Mouse (Mus musculus): ENCODE measurements around the gene Faim. TPM values are rescaled to one million over a fixed set of nuclear protein-coding genes. Genes with fewer than 3 reads are reported as not detected.

Gene Faim
- polyA plus RNA-seq, 1 experiment from 2014 or later, result 32.3 TPM

DNA sequence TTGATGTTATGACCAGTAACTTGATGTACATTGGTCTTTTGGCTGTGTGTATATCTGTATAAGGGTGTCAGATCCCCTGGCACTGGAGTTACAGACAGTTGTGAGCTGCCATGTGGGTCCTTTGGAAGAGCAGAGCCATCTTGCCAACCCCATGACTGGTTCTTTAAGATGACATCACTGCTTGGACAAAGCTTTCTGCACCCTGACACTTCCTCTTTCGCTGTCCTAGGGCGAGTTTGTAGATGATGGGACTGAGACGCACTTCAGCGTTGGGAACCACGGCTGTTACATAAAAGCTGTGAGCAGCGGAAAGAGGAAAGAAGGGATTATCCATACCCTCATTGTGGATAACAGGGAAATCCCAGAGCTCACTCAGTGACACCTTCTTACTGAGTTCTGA, 15.2 kb downstream of the Faim start:
- H3K9me3 ChIP-seq (ENCODE audit: control insufficient read depth, low read length), result no peaks in the 10 kb centered on the region
- no peaks in the 10 kb centered on the region for H3K4me1 ChIP-seq (replicated peaks; ENCODE audit: control insufficient read depth, insufficient read depth)
- 93% methylated on average over 6 of the region's 6 CpGs for WGBS
- TF ChIP-seq CTCF (IDR thresholded peaks at IDR 0.05; ENCODE audit: low read depth) (no peak), EP300 (optimal IDR thresholded peaks at IDR 0.05) (no peak)
- no peak for ATAC-seq (ENCODE audit: low FRiP score, low TSS enrichment)
- H3K27me3 ChIP-seq (ENCODE audit: control insufficient read depth, insufficient read depth, low read length), result no peaks in the 10 kb centered on the region
- no peak overlapping the region for H3K4me2 ChIP-seq (replicated peaks; ENCODE audit: low read depth)
- H3K36me3 ChIP-seq (ENCODE audit: control insufficient read depth, insufficient read depth, low read length), result no peaks in the 10 kb centered on the region
- DNase-seq (ENCODE audit: low spot score), result no peak
- H3K27ac ChIP-seq (replicated peaks), result no peak overlapping the region
- H3K4me3 ChIP-seq (ENCODE audit: low read depth, low read length), result no peak overlapping the region
- no peak overlapping the region for H3K9ac ChIP-seq (ENCODE audit: low read length)

DNA sequence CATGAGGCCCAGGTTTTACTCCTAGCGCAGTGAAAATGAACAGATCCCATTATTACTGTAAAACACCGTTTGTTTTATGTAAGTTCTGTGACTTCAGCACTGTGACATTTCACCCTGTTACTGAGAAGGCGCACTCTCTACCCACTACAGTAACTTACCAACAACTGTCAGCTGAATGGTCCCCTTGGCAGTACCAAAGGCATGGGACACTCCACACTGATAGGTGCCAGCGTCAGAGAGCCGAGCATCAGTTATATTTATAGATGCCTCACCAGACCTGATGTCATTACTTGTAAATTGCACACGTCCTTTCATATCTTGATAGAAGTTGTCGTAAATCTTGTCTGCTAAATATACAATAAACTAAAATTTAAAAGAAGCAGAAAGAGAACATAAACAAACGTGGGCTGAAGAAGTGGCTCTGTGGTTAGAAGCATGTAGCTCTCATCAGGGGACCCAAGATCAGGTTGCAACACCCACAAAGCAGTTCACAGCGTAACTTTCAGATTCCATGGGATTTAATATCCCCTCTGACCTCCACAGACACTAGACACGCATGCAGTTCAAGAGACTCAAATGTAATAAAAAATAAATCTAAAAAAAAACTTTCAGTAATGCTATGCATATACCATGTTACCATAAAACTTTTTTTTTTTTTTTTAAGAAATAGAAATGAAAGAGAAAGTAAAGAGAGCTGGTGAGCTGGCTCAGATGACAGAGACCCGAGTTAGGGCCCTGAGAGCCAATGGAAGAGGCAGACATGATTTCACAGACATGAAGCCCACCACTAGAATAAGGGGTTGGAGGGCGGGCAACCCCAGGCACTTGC, 23.1 kb downstream of the Faim start:
- no peaks in the 10 kb centered on the region for H3K36me3 ChIP-seq (ENCODE audit: control insufficient read depth, insufficient read depth, low read length)
- H3K4me2 ChIP-seq (replicated peaks; ENCODE audit: low read depth), result no peak overlapping the region
- TF ChIP-seq EP300 (optimal IDR thresholded peaks at IDR 0.05) (no peak), CTCF (IDR thresholded peaks at IDR 0.05; ENCODE audit: low read depth) (no peak)
- DNase-seq (ENCODE audit: low spot score), result no peak
- H3K4me3 ChIP-seq (ENCODE audit: low read depth, low read length), result no peak overlapping the region
- H3K27me3 ChIP-seq (ENCODE audit: control insufficient read depth, insufficient read depth, low read length), result no peaks in the 10 kb centered on the region
- ATAC-seq (ENCODE audit: low FRiP score, low TSS enrichment), result no peak
- WGBS, result 71% methylated on average over 12 of the region's 12 CpGs
- no peaks in the 10 kb centered on the region for H3K4me1 ChIP-seq (replicated peaks; ENCODE audit: control insufficient read depth, insufficient read depth)
- H3K9ac ChIP-seq (ENCODE audit: low read length), result no peak overlapping the region
- no peaks in the 10 kb centered on the region for H3K9me3 ChIP-seq (ENCODE audit: control insufficient read depth, low read length)
- H3K27ac ChIP-seq (replicated peaks), result no peak overlapping the region

- WGBS, result 89% methylated on average over 3 of the region's 3 CpGs
- no peak overlapping the region for H3K4me2 ChIP-seq (replicated peaks; ENCODE audit: low read depth)
- ATAC-seq (ENCODE audit: low FRiP score, low TSS enrichment), result no peak
- no peaks in the 10 kb centered on the region for H3K4me1 ChIP-seq (replicated peaks; ENCODE audit: control insufficient read depth, insufficient read depth)
- DNase-seq (ENCODE audit: low spot score), result no peak
- H3K27me3 ChIP-seq (ENCODE audit: control insufficient read depth, insufficient read depth, low read length), result no peaks in the 10 kb centered on the region
- H3K4me3 ChIP-seq (ENCODE audit: low read depth, low read length), result no peak overlapping the region
- no peak for TF ChIP-seq CTCF (IDR thresholded peaks at IDR 0.05; ENCODE audit: low read depth)
- H3K27ac ChIP-seq (replicated peaks), result no peak overlapping the region
- H3K36me3 ChIP-seq (ENCODE audit: control insufficient read depth, insufficient read depth, low read length), result no peaks in the 10 kb centered on the region
- no peak overlapping the region for H3K9ac ChIP-seq (ENCODE audit: low read length)
- H3K9me3 ChIP-seq (ENCODE audit: control insufficient read depth, low read length), result no peaks in the 10 kb centered on the region
Measured at GRCm38 (mm10) chr9:99009898-99010199, 23.7 kb downstream of the Faim start.

DNA sequence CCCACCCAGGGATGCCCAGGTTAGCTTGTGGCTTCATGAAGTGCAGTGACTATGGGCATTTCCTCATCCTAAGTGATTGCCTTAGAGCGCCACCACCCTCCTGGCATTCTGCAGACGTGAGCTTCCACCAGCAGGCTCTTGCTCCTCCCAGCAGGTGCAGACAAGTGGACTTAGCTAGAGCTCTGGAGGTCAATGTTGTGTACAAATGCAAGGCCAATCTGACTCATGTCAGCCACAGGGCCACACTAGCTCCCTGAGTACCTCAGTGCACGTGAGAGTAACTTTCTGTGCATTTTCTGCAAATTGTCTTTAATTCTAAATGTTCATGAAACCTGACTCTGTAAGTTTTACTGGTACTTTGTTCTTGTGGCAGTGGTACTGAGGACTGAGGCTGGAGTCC, 30.1 kb downstream of the Faim start:
- no peak for TF ChIP-seq EP300 (optimal IDR thresholded peaks at IDR 0.05)
- TF ChIP-seq CTCF (IDR thresholded peaks at IDR 0.05; ENCODE audit: low read depth), result no peak
- H3K9me3 ChIP-seq (ENCODE audit: control insufficient read depth, low read length), result no peaks in the 10 kb centered on the region
- no peak overlapping the region for H3K4me3 ChIP-seq (ENCODE audit: low read depth, low read length)
- no peak overlapping the region for H3K4me2 ChIP-seq (replicated peaks; ENCODE audit: low read depth)
- H3K4me1 ChIP-seq (replicated peaks; ENCODE audit: control insufficient read depth, insufficient read depth), result no peaks in the 10 kb centered on the region
- H3K27me3 ChIP-seq (ENCODE audit: control insufficient read depth, insufficient read depth, low read length), result no peaks in the 10 kb centered on the region
- H3K27ac ChIP-seq (replicated peaks), result no peak overlapping the region
- ATAC-seq (ENCODE audit: low FRiP score, low TSS enrichment), result peak; percentile 38; the same call in 1 of the 2 replicates
- no peaks in the 10 kb centered on the region for H3K36me3 ChIP-seq (ENCODE audit: control insufficient read depth, insufficient read depth, low read length)
- H3K9ac ChIP-seq (ENCODE audit: low read length), result no peak overlapping the region
- no peak for DNase-seq (ENCODE audit: low spot score)
- WGBS, result 41% methylated on average over 3 of the region's 3 CpGs

GRCm38 (mm10) chr9:99016759-99017158, 30.6 kb downstream of the Faim start:
- Histone ChIP-seq H3K36me3 (ENCODE audit: control insufficient read depth, insufficient read depth, low read length) (no peaks in the 10 kb centered on the region), H3K27me3 (ENCODE audit: control insufficient read depth, insufficient read depth, low read length) (no peaks in the 10 kb centered on the region), H3K9me3 (ENCODE audit: control insufficient read depth, low read length) (no peaks in the 10 kb centered on the region), H3K9ac (ENCODE audit: low read length) (no peak overlapping the region), H3K4me2 (replicated peaks; ENCODE audit: low read depth) (no peak overlapping the region), H3K4me1 (replicated peaks; ENCODE audit: control insufficient read depth, insufficient read depth) (no peaks in the 10 kb centered on the region), H3K4me3 (ENCODE audit: low read depth, low read length) (no peak overlapping the region), H3K27ac (replicated peaks) (no peak overlapping the region)
- ATAC-seq (ENCODE audit: low FRiP score, low TSS enrichment), result no peak
- WGBS, result 49% methylated on average over 3 of the region's 3 CpGs
- no peak for DNase-seq (ENCODE audit: low spot score)
- TF ChIP-seq CTCF (IDR thresholded peaks at IDR 0.05; ENCODE audit: low read depth) (no peak), EP300 (optimal IDR thresholded peaks at IDR 0.05) (no peak)

- ATAC-seq (ENCODE audit: low FRiP score, low TSS enrichment), result no peak
- no peak for DNase-seq (ENCODE audit: low spot score)
Measured at GRCm38 (mm10) chr9:99017679-99018078, 31.5 kb downstream of the Faim start.

More at GRCm38 (mm10) chr9:99017679-99018078, 31.5 kb downstream of the Faim start:
- no peak overlapping the region for H3K4me2 ChIP-seq (replicated peaks; ENCODE audit: low read depth)
- H3K4me1 ChIP-seq (replicated peaks; ENCODE audit: control insufficient read depth, insufficient read depth), result no peaks in the 10 kb centered on the region
- no peaks in the 10 kb centered on the region for H3K9me3 ChIP-seq (ENCODE audit: control insufficient read depth, low read length)
- no peak overlapping the region for H3K9ac ChIP-seq (ENCODE audit: low read length)
- WGBS, result 78% methylated on average over 6 of the region's 6 CpGs
- TF ChIP-seq CTCF (IDR thresholded peaks at IDR 0.05; ENCODE audit: low read depth) (no peak), EP300 (optimal IDR thresholded peaks at IDR 0.05) (no peak)
- H3K4me3 ChIP-seq (ENCODE audit: low read depth, low read length), result no peak overlapping the region
- H3K27me3 ChIP-seq (ENCODE audit: control insufficient read depth, insufficient read depth, low read length), result no peaks in the 10 kb centered on the region
- H3K27ac ChIP-seq (replicated peaks), result no peak overlapping the region
- H3K36me3 ChIP-seq (ENCODE audit: control insufficient read depth, insufficient read depth, low read length), result no peaks in the 10 kb centered on the region

Data from stomach, postnatal 0 days (tissue).